Mouse (Mus musculus) forebrain, embryonic 16.5 days (tissue): ENCODE results near the gene Tas2r143. TPM values are rescaled to one million over a fixed set of nuclear protein-coding genes. Genes with fewer than 3 reads are reported as not detected.

Experiments
- ATAC-seq: fragments of 200-750 bp; cut with Nextera tagmentation; 2 replicates; pipeline ENCODE4 v1.8.0; 2017; ENCODE audit warnings: mild to moderate bottlenecking, moderate library complexity
- H3K27ac ChIP-seq: fragments of 300-500 bp; sonication (generic); 2 replicates; pipeline ENCODE4 v1.5.1; 2014; ENCODE audit warnings: low read length, control low read depth
- H3K27me3 ChIP-seq: fragments of 300-500 bp; sonication (generic); replicated peaks from 2 replicates; pipeline ENCODE4 v1.6.1; 2014; ENCODE audit warnings: low read length; ENCODE audit not compliant: control insufficient read depth, insufficient read depth
- H3K36me3 ChIP-seq: fragments of 300-500 bp; sonication (generic); 2 replicates; pipeline ENCODE4 v1.6.1; 2014; ENCODE audit not compliant: control insufficient read depth, insufficient read depth
- H3K4me1 ChIP-seq: fragments of 300-500 bp; sonication (generic); replicated peaks from 2 replicates; pipeline ENCODE4 v1.6.1; 2014; ENCODE audit warnings: low read length; ENCODE audit not compliant: control insufficient read depth, insufficient read depth
- H3K4me2 ChIP-seq: fragments of 300-500 bp; sonication (generic); 2 replicates; pipeline ENCODE4 v1.6.1; 2014; ENCODE audit warnings: mild to moderate bottlenecking, low read length, control low read depth
- H3K4me3 ChIP-seq: fragments of 300-500 bp; sonication (generic); replicated peaks from 2 replicates; pipeline ENCODE4 v1.5.1; 2014; ENCODE audit warnings: mild to moderate bottlenecking, low read length, control low read depth
- H3K9ac ChIP-seq: fragments of 300-500 bp; sonication (generic); replicated peaks from 2 replicates; pipeline ENCODE4 v1.6.1; 2014; ENCODE audit warnings: low read depth, low read length, control low read depth
- H3K9me3 ChIP-seq: fragments of 300-500 bp; sonication (generic); 2 replicates; pipeline ENCODE4 v1.6.1; 2016; ENCODE audit warnings: low read length; ENCODE audit not compliant: control insufficient read depth
- WGBS: fragments of 180-500 bp; shearing (Covaris S2); extraction: QIAGEN DNeasy Blood & Tissue Kit; methylation state at CpG from one replicate; pipeline ENCODE4 v1.1.7; 2014; 5-methylcytosine and 5-hydroxymethylcytosine counted together
- polyA plus RNA-seq: library from polyadenylated mRNA; unstranded; fragments of >200 nt; fragmentation: Nextera tagmentation; extraction: Ambion mirVana; gene quantifications from 2 replicates; pipeline ENCODE4 v1.2.1, GENCODE M21; 2015

The Tas2r143 gene
- polyA plus RNA-seq, 1 experiment from 2014 or later = not detected

GRCm38 (mm10) chr6:42364066-42364465 lies 36.0 kb upstream of the Tas2r143 start:
- Histone ChIP-seq H3K4me1 (no peaks in the 10 kb centered on the region), H3K36me3 (no peaks in the 10 kb centered on the region), H3K4me2 (no peak overlapping the region), H3K9me3 (no peaks in the 10 kb centered on the region), H3K27me3 (no peaks in the 10 kb centered on the region), H3K9ac (no peak overlapping the region), H3K27ac (no peak overlapping the region), H3K4me3 (no peak overlapping the region)
- ATAC-seq = no peak
- WGBS = 90% methylated on average over 4 of the region's 4 CpGs

GRCm38 (mm10) chr6:42364607-42365006 lies 35.4 kb upstream of the Tas2r143 start:
- no peaks in the 10 kb centered on the region for H3K27me3 ChIP-seq
- H3K4me2 ChIP-seq = no peak overlapping the region
- ATAC-seq = no peak; the same call in 1 of the 2 replicates
- no peak overlapping the region for H3K9ac ChIP-seq
- no peaks in the 10 kb centered on the region for H3K9me3 ChIP-seq
- no peaks in the 10 kb centered on the region for H3K36me3 ChIP-seq
- H3K4me1 ChIP-seq = no peaks in the 10 kb centered on the region
- 90% methylated on average over 15 of the region's 15 CpGs for WGBS
- H3K27ac ChIP-seq = no peak overlapping the region
- H3K4me3 ChIP-seq = no peak overlapping the region

- Histone ChIP-seq H3K36me3 (no peaks in the 10 kb centered on the region), H3K4me1 (no peaks in the 10 kb centered on the region), H3K4me3 (no peak overlapping the region), H3K27ac (no peak overlapping the region), H3K27me3 (no peaks in the 10 kb centered on the region), H3K9me3 (no peaks in the 10 kb centered on the region), H3K4me2 (no peak overlapping the region), H3K9ac (no peak overlapping the region)
- ATAC-seq = no peak
- WGBS = 90% methylated on average over 6 of the region's 6 CpGs
These were observed 34.8 kb upstream of the Tas2r143 start for GRCm38 (mm10) chr6:42365215-42365614.

GRCm38 (mm10) chr6:42369870-42370269 lies 30.2 kb upstream of the Tas2r143 start:
- no peaks in the 10 kb centered on the region for H3K36me3 ChIP-seq
- H3K27me3 ChIP-seq = no peaks in the 10 kb centered on the region; the same call in 1 of the 2 replicates
- peak; percentile 18 for ATAC-seq
- no peak overlapping the region for H3K9ac ChIP-seq
- WGBS = 7% methylated on average over 3 of the region's 3 CpGs
- H3K4me1 ChIP-seq = peaks cover 10% of the 10 kb centered on the region
- no peaks in the 10 kb centered on the region for H3K9me3 ChIP-seq
- H3K4me3 ChIP-seq = no peak overlapping the region
- no peak overlapping the region for H3K27ac ChIP-seq
- H3K4me2 ChIP-seq = no peak overlapping the region

- Histone ChIP-seq H3K9ac (no peak overlapping the region), H3K27ac (no peak overlapping the region), H3K36me3 (no peaks in the 10 kb centered on the region), H3K4me2 (no peak overlapping the region), H3K27me3 (no peaks in the 10 kb centered on the region; the same call in 1 of the 2 replicates), H3K4me3 (no peak overlapping the region), H3K4me1 (peaks cover 10% of the 10 kb centered on the region), H3K9me3 (no peaks in the 10 kb centered on the region)
- no peak for ATAC-seq
- 42% methylated on average over 4 of the region's 4 CpGs for WGBS
These were observed 29.2 kb upstream of the Tas2r143 start for GRCm38 (mm10) chr6:42370630-42371363.

GRCm38 (mm10) chr6:42372001-42372400 lies 28.0 kb upstream of the Tas2r143 start:
- Histone ChIP-seq H3K9ac (no peak overlapping the region), H3K9me3 (no peaks in the 10 kb centered on the region), H3K27ac (no peak overlapping the region), H3K4me1 (peaks cover 10% of the 10 kb centered on the region), H3K27me3 (no peaks in the 10 kb centered on the region; the same call in 1 of the 2 replicates), H3K36me3 (no peaks in the 10 kb centered on the region), H3K4me2 (no peak overlapping the region), H3K4me3 (no peak overlapping the region)
- no peak for ATAC-seq
- 8% methylated on average over 3 of the region's 3 CpGs for WGBS

GRCm38 (mm10) chr6:42372421-42372815 lies 27.6 kb upstream of the Tas2r143 start:
- no peak overlapping the region for H3K4me2 ChIP-seq
- H3K27ac ChIP-seq = no peak overlapping the region
- no peaks in the 10 kb centered on the region for H3K36me3 ChIP-seq
- no peak overlapping the region for H3K4me3 ChIP-seq
- H3K9ac ChIP-seq = no peak overlapping the region
- H3K27me3 ChIP-seq = no peaks in the 10 kb centered on the region; the same call in 1 of the 2 replicates
- WGBS = 22% methylated on average over 9 of the region's 9 CpGs
- peaks cover 10% of the 10 kb centered on the region for H3K4me1 ChIP-seq
- no peak for ATAC-seq
- H3K9me3 ChIP-seq = no peaks in the 10 kb centered on the region

GRCm38 (mm10) chr6:42372816-42373547 lies 27.1 kb upstream of the Tas2r143 start, which contains the start of gene Epha1:
Gene Epha1 (minus strand): TSS chr6:42373268.
- peak; percentile 61 for ATAC-seq
- no peaks in the 10 kb centered on the region for H3K36me3 ChIP-seq
- H3K9ac ChIP-seq = no peak within 1 kb of the TSS; the same call in 1 of the 2 replicates
- H3K4me3 ChIP-seq = peak within 1 kb of the TSS; percentile 37
- H3K4me1 ChIP-seq = peaks cover 10% of the 10 kb centered on the region
- H3K27ac ChIP-seq = no peak within 1 kb of the TSS
- H3K9me3 ChIP-seq = no peaks in the 10 kb centered on the region
- no peaks in the 10 kb centered on the region; the same call in 1 of the 2 replicates for H3K27me3 ChIP-seq
- WGBS = under 1% methylated on average over 35 of the region's 36 CpGs
- peak within 1 kb of the TSS; percentile 69 for H3K4me2 ChIP-seq

- H3K9ac ChIP-seq = no peak overlapping the region
- whole genome bisulfite sequencing = 42% methylated on average over 7 of the region's 7 CpGs
- ATAC-seq = 0 out of 2 replicates have a peak, but pooled peaks have one; percentile 6
These were observed 26.2 kb upstream of the Tas2r143 start for GRCm38 (mm10) chr6:42373669-42374430.

More at GRCm38 (mm10) chr6:42373669-42374430, 26.2 kb upstream of the Tas2r143 start:
- no peaks in the 10 kb centered on the region; the same call in 1 of the 2 replicates for H3K27me3 ChIP-seq
- H3K4me3 ChIP-seq = peak overlapping the region; percentile 37
- no peak overlapping the region for H3K27ac ChIP-seq
- H3K9me3 ChIP-seq = no peaks in the 10 kb centered on the region
- no peaks in the 10 kb centered on the region for H3K36me3 ChIP-seq
- H3K4me2 ChIP-seq = peak overlapping the region; percentile 69
- H3K4me1 ChIP-seq = peaks cover 10% of the 10 kb centered on the region
